Mouse (Mus musculus): Measurements from ENCODE around the gene Zfp687.

Gene Zfp687

GRCm38 (mm10) chr3:95016532-95017056 is 1.3 kb upstream of the Zfp687 start:
- no peak for DNase-seq

DNA sequence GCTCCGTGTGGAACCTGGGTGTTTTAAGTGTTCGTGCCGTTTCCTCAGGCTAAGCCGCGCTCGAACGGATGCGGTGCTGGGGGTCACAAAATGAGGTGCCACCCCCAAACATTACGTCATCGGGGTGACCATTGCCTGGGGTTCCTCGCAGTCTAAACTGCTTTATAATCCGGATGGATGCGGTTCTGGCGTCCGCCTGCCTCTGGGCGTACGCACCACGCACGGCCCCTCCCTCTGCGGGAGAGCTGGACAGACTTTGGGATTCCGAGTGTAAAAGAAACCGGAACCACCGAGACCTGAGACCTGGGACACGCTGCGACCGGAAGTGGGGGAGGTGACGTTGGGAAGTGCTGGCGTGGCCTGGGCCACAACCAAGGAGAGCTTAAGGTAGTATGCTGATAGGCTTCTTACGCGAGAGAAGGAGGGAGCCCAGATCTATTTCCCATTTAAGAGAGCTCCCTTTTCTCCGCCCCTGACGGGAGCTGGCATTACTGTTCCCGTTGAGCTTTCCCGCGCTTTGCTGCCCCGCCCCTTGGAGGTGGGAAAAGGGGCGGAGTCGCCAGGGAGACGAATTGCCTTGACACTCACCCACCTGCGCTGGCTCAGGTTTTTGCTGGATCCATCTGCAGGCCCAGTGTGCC is 763 bp upstream of the Zfp687 start:
- DNase-seq = peak; percentile 88 to 93

- peak; percentile 59 to 65 for DNase-seq
Measured at GRCm38 (mm10) chr3:95014428-95015151, 658 bp downstream of the Zfp687 start.

DNA sequence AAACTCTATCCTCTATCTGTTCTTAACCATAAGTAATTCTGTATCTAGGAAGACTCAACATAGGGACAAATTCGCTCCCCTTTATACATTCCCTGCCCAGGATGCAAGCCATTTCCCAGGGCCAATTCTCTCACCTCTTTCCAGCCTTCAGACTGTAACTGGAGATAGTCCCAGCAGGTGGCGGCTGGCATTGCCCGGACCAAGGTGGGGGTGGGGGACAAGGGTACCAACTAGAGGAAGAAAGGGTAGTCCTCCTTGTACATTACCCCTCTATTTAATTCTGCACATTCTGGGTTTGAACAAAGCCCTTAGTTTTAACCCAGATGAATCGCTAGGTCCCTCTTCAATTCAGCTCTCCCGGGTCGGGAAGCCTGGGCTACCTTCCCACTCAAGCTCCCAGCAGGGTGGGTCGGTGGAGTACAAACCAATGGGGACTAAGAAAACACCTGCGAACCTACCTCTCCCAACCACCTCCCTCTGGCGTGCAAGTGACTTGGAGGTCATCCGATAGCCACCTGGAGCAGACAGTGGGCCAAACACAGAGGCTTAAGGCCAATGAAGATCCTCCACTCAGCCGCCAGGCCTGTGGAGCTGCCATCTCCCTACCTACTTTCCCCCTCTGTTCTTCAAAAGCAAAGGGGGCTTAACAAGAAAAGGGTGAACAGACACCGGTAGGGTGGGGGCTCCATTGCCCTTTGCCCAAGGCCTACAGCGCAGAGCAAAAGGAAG is 1.4 kb downstream of the Zfp687 start:
- DNase-seq = peak in 1 of 2 experiments; percentile 28

- DNase-seq = no peak
Measured at GRCm38 (mm10) chr3:95012982-95013381, 2.3 kb downstream of the Zfp687 start.

DNA sequence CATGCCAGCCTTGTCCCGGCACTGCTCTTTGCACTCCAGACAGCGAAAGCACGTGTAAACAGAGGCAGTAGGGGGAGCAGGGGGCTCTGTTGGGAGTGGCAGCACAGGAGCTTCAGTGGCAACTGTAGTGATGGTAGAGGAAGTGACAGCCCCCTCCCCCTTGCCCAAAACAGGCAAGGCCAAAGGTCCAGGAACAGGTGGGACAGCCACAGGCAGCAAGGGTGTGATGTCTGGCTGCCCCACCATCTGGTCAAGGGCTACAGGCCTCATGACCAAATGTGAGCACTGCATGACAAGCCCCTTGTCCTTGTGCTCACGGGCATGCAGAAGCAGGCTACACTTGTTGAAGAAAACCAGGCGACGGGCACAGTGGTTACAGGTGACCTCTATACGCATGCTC is 4.9 kb downstream of the Zfp687 start:
- DNase-seq = no peak

GRCm38 (mm10) chr3:95007706-95008105 is 7.5 kb downstream of the Zfp687 start:
- no peak for DNase-seq

DNA sequence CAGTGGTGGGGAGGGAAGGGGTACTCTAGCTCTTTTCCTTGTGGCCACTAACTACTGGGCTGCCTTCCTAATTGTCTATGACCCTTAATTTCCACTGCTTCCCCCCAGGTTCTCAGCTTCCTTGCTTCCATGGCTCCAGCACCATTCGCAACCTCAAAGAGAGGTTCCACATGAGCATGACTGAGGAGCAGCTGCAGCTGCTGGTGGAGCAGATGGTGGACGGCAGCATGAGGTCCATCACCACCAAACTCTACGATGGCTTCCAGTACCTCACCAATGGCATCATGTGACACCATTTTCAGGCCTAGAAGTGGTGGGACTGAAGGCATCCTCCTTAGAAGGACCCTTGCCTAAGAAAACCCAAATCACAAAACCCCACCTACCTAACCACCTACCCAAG is 9.6 kb downstream of the Zfp687 start:
- no peak for DNase-seq

DNA sequence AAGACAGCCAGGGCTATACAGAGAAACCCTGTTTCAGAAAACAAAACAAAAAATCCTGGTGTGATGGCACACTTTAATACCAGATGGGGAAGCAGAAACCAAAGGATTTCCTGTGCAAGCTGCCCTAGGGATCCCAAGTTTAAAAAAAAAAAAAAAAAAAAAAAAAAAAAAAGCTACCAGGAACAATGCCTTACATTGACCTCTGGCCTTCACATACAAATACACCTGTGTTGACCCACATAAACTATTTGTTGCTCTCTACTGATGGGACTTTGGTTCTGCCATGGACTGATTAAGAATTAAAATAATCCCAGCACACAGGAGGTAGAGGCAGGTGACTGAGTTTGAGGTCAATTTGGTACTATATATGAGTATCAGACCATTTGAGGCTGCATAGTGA is 12.0 kb downstream of the Zfp687 start:
- DNase-seq = no peak

DNA sequence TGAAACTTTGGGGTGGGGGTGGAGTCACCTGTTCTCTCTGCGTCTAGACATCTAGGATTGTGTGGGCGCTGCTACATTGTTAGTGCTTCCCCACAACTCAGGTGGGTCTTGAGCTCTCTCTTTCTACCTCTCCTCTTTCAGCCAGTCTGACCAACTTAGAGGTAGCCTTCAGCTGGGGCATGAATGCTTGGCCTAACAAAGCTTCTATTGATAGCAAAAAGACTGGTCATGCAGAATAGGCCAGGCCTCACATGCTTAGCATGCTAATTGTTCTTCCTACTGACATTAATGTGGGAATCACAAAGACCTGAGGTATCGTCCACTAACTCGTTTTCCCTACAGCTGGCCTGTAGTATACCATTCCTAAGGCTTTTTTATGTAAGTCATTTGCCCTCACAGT is 12.7 kb downstream of the Zfp687 start:
- DNase-seq = no peak

GRCm38 (mm10) chr3:94996946-94997345 is 18.3 kb downstream of the Zfp687 start:
- DNase-seq = peak in 1 of 2 experiments; percentile 60

DNA sequence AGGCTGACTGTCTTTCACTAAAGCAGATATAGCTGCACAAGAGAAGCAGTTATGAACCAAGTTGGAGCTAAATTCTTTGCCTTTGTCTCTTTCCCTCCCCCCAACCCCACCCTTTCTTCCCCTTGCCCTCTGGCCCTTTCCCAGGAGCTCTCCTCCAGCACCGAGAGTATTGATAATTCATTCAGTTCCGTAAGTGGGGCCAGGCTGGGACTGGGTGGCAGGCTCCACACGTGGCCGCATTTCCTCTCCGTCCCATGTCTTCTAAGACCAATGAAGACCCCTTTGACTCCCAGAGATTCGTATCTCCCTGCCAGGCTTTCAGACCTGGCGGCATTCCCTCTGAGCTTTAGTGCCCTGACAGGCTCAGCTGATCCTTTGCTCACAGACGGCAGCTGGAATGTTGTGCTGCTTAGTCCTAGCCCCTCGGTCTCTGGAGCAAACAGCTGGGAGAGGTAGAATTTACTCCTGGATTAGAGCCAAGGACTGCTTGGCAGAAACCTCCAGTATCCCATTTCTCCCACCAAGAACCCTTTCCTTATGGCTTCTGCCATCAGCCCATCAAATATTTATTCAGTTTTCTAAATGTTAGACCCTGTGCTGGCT is 26.0 kb downstream of the Zfp687 start:
- DNase-seq = no peak

- no peak for DNase-seq
Measured at GRCm38 (mm10) chr3:94987578-94987977, 27.7 kb downstream of the Zfp687 start.

- DNase-seq = no peak
Measured at GRCm38 (mm10) chr3:94985513-94985912, 29.7 kb downstream of the Zfp687 start.

- no peak for DNase-seq
Measured at GRCm38 (mm10) chr3:94984312-94984711, 30.9 kb downstream of the Zfp687 start.

DNA sequence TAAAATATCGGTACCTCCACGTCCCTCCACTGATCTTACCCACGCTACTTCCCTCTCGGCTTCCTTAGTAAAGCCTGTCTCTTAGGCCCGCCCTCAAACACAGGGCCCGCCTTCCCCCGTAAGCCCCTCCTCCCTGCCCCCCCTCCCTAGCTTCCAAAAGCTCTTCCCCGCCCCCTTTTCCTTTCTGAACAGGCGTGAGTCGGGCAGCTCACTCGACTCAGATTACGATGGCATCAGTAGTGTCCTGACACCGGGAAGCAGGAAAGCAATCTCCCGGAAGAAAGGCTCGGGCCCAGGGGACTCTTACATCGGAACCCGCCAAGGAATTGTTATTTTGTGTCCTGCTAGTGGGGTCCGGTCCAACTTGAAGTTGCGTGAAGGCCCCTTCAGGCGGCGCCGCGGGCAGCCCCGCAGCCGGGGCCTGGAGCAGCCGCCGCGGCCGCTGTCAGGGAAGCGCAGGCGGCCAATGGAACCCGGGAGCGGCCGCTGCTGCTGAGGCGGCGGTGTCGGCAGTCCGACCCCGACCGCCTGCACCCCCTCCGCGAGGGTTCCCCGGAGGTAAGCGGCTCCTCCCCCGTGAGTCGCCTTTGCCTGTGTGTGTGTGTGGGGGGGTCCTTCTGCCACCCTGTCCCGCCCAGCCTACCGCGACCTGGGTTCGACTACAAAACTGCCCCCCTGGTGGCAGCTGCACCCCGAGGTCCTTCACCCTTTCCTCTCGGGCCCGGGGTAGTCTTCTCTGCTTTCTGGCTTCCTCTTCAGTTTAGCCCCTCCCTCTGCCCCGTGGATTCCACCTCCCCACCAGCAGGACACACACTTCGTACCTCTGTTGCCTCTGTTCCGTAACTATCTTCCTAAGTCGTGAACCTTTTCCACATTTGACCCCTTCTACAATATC is 40.5 kb downstream of the Zfp687 start, which contains the start of gene Pi4kb:
TSS of gene Pi4kb (plus strand) at position 204 of the 895 bp plus-strand sequence.
- peak; percentile 66 to 79 for DNase-seq

DNA sequence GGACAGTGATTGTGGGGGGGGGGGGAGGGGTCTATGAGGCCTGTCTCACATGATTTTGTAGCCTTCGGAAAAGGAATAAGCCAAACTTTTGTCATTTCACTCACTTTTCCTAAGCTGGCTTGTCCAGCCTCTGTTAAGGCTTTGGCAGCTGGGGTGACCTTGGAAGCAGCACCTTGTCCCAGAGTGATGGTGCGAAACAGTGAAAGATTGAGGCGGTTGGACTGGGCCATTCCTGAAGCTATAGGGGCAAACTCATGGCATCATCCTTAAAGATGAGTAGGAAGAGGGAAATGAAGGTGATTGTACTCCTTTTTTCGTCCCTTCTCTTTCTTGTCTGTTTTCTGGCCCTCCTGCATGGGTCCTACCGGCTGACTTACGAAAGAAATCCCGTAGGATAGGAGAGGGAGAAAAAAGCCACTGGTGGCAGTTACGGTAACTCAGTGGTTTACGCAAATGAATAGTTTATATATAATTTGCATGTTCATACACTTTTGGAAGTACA is 41.2 kb downstream of the Zfp687 start:
- DNase-seq = no peak

- no peak for DNase-seq
Measured at GRCm38 (mm10) chr3:94973620-94974019, 41.6 kb downstream of the Zfp687 start.

DNA sequence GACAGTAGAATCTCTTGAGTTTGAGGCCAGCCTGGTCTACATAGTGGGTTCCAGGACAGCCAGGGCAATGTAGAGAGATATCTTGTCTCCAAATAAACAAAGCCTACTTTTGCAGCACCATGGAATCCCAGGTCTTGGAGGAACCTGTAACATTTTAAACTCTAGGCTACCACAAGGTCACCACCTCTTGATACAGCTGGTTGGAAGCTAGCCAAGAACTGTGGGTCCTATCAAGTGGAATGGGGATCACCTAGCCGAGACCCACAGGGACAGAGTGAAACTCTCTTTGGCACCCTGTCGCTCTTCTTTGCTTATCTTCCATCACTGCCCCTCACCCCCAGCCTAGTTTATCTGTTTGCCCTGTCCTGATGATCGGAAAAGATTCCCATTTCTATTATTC is 42.7 kb downstream of the Zfp687 start:
- DNase-seq = no peak

GRCm38 (mm10) chr3:94965878-94966277 is 49.4 kb downstream of the Zfp687 start:
- DNase-seq = no peak

DNA sequence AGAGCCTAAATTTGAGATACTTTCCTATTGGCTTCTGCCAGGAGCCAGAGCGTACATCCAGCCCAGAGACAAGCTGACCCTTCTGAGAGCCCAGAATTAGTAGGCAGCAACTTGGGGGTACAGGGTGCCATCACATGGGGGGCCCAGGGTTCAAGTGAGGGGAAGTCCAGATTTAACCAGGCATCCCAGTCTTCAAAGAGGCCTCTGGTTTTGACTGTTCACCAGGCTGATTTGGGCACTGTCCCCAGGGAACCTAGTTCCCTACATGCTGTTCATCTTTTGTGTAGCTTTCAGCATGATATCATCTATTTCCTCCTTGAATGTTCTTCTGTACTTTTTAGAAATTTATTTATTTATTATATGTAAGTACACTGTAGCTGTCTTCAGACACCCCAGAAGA is 50.3 kb downstream of the Zfp687 start:
- DNase-seq = no peak

- no peak for DNase-seq
Measured at GRCm38 (mm10) chr3:94960322-94960721, 54.9 kb downstream of the Zfp687 start.

Measured in thymus, adult 18-20 months (tissue).